Mouse (Mus musculus) C2C12 (cell line): ENCODE results near the gene Nufip2. TPM values are rescaled to one million over a fixed set of nuclear protein-coding genes. Genes with fewer than 3 reads are reported as not detected.
"Not testable (repeated sequence)": the region's sequence is repeated elsewhere in the genome, so short reads cannot be mapped to it uniquely, and the experiment has no call there.

ENCODE experiments used
- H3K27me3 ChIP-seq: one replicate; pipeline ENCODE4 v1.6.1; 2011; ENCODE audit not compliant: control insufficient read depth, insufficient read depth, insufficient read length
- H3K36me3 ChIP-seq: one replicate; pipeline ENCODE4 v1.6.1; 2011; ENCODE audit not compliant: control insufficient read depth, insufficient read depth
- H3K4me3 ChIP-seq: one replicate; pipeline ENCODE4 v1.5.1; 2011; ENCODE audit warnings: mild to moderate bottlenecking, control low read depth; ENCODE audit not compliant: poor library complexity, insufficient read depth, severe bottlenecking
- H3K79me2 ChIP-seq: one replicate; pipeline ENCODE4 v1.6.1; 2011; ENCODE audit not compliant: control insufficient read depth, insufficient read depth
- H3K79me3 ChIP-seq: one replicate; pipeline ENCODE4 v1.6.1; 2011; ENCODE audit warnings: low read depth, control low read depth
- H3ac ChIP-seq: one replicate; pipeline ENCODE3; 2011; ENCODE audit warnings: low read depth; ENCODE audit not compliant: control insufficient read depth, insufficient read length
- CEBPB ChIP-seq: IDR thresholded peaks from one replicate; pipeline ENCODE4 v1.6.1; 2011; ENCODE audit warnings: low read depth, mild to moderate bottlenecking, control low read depth, moderate library complexity
- CTCF ChIP-seq: IDR thresholded peaks from one replicate; pipeline ENCODE4 v1.5.1; 2011; ENCODE audit not compliant: control insufficient read depth, insufficient read depth, insufficient read length
- FOSL1 ChIP-seq: IDR thresholded peaks from one replicate; pipeline ENCODE4 v1.8.0; 2011; ENCODE audit warnings: mild to moderate bottlenecking, low read length; ENCODE audit not compliant: poor library complexity, insufficient read depth, severe bottlenecking
- MAX ChIP-seq: IDR thresholded peaks from one replicate; pipeline ENCODE4 v1.6.1; 2011; ENCODE audit warnings: mild to moderate bottlenecking, control low read depth
- MYOD1 ChIP-seq: IDR thresholded peaks from one replicate; pipeline ENCODE4 v1.6.1; 2011; ENCODE audit warnings: low read depth; ENCODE audit not compliant: control insufficient read depth, insufficient read length
- MYOG ChIP-seq: IDR thresholded peaks from one replicate; pipeline ENCODE4 v1.6.1; 2011; ENCODE audit not compliant: control insufficient read depth, insufficient read length; ENCODE audit errors: extremely low read depth
- USF1 ChIP-seq: IDR thresholded peaks from one replicate; pipeline ENCODE4 v1.6.1; 2011; ENCODE audit warnings: low read depth, mild to moderate bottlenecking, control low read depth, moderate library complexity
- polyA plus RNA-seq: library from polyadenylated mRNA; unstranded; fragments of >200 nt; fragmentation: generic; extraction: Trizol; gene quantifications from one replicate; pipeline ENCODE4 v1.2.1, GENCODE M21; 2012; ENCODE audit warnings: missing spikeins

Nufip2 gene
- polyA plus RNA-seq, 1 experiment = 12.0 TPM

DNA sequence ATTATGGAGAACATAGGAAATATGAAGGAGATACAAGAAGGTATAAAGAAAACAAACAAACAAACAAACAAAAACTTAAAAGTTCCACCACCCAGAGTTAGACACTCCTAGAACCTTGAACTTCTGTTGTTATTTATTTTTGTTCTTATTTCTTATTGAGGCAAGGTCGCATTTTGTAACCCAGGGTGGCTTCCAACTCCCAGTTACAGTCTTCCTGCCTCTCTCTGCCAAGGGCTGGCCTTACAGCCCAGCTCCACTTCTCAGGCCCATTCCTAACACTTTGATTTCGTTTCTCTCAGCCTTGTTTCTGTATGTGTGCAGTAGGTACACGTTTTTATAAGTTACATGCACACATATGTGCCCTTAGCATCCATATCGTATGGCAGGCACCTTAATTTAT lies 26.0 kb upstream of the Nufip2 start:
- H3K36me3 ChIP-seq = no peaks in the 10 kb centered on the region
- TF ChIP-seq FOSL1 (no peak), MAX (no peak), MYOD1 (no peak), MYOG (no peak), CEBPB (no peak), USF1 (no peak), CTCF (no peak)
- no peaks in the 10 kb centered on the region for H3K79me3 ChIP-seq
- H3ac ChIP-seq = no peak overlapping the region
- H3K27me3 ChIP-seq = no peaks in the 10 kb centered on the region
- no peaks in the 10 kb centered on the region for H3K79me2 ChIP-seq
- H3K4me3 ChIP-seq = no peak overlapping the region

DNA sequence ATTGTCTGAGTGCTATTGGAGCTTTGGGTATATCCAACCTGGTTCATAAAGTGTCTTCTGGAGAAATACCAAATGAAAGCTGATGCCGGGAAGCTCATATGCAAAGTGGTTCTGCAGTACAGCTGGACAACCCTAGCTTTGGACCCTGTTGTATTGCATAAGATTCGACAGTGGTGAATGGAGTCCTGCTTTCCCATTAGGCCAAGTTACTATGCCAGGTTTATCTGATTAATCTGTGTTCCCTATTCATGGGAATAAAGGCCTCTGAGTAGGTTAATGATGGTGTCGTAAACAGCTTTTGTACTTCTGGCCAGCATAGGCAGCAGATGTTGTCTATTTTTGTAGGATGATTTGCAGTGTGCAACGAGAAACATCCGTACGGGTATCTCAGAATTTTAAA lies 22.3 kb upstream of the Nufip2 start:
- Histone ChIP-seq H3ac (no peak overlapping the region), H3K4me3 (no peak overlapping the region), H3K27me3 (no peaks in the 10 kb centered on the region), H3K79me2 (no peaks in the 10 kb centered on the region), H3K79me3 (no peaks in the 10 kb centered on the region), H3K36me3 (no peaks in the 10 kb centered on the region)
- TF ChIP-seq CEBPB (no peak), MYOD1 (no peak), USF1 (no peak), MYOG (no peak), CTCF (no peak)

DNA sequence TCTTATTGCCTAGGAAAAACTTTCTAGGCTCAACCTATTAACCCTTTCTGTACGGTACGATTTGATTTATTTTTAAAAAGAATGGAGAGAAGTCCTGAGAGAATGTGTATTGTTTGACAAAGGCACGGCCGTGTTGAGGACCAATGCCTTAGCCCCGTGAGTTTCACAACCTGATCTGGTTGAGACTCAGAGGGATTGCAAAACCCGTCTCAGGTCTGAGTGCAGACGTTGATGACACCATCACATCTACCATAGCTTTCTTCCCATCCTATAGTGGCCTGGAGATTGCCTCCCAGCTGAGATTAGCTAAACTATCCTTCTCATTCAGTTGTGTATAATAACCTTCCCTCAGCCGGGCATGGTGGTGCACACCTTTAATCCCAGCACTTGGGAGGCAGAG lies 21.9 kb upstream of the Nufip2 start:
- Histone ChIP-seq H3K4me3 (no peak overlapping the region), H3K36me3 (no peaks in the 10 kb centered on the region), H3K79me3 (no peaks in the 10 kb centered on the region), H3ac (no peak overlapping the region), H3K79me2 (no peaks in the 10 kb centered on the region), H3K27me3 (no peaks in the 10 kb centered on the region)
- no peak for TF ChIP-seq MYOD1
- no peak for TF ChIP-seq MAX
- no peak for TF ChIP-seq CTCF
- no peak for TF ChIP-seq CEBPB

DNA sequence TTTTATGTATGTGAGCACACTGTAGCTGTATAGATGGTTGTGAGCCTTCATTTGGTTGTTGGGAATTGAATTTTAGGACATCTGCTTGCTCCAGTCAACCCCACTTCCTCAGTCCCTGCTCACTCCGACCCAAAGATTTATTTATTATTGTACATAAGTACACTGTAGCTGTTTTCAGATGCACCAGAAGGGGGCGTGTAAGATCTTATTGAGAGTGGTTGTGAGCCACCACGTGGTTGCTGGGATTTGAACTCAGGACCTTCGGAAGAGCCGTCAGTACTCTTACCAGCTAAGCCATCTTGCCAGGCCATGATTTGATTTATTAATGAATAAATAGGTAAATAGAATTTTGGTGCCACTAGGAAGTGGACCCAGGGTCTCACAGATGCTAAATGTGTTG lies 20.6 kb upstream of the Nufip2 start:
- H3K27me3 ChIP-seq, H3K36me3 ChIP-seq, H3ac ChIP-seq, H3K79me3 ChIP-seq, H3K79me2 ChIP-seq, H3K4me3 ChIP-seq: not testable (repeated sequence)
- TF ChIP-seq USF1 = peak; percentile 18

DNA sequence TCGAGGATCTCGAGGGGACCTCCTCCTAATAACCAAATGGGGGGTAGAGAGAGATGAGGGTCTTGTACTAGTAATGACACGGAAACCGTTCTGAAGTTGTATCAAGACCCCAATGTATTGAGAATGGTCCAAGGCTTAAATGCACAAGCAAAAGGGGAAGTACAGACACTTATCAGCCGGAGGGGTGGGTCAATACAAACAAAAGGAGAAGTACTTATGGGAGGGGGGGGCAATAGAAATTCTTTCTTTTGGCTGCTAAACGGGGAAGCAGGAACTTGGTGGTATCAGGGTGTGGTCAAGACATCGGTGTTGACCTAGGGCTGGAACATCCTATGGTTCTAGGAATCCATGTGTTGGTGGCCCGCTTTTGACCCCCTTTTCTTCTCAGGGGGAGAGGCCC lies 19.2 kb upstream of the Nufip2 start:
- H3K36me3 ChIP-seq, H3K27me3 ChIP-seq, H3K4me3 ChIP-seq, H3K79me2 ChIP-seq, H3ac ChIP-seq, H3K79me3 ChIP-seq: not testable (repeated sequence)

DNA sequence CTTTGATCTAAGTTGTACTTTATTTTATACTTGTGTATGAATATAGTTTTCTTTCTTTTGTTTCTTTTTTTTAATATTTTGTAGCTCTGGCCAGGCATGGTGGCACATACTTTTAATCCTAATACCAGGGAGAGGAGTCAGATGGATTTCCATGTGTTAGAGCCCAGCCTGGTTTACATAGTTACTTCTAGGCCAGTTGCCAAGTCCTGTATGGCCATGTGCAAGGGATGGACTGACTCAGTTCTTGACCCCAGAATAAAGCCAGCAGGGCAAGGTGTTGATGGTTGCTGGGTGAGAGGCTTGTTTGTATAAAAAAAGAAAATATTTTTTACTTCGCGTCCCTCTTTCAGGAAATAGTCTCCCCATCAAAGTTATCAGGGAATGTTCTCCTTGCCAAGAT lies 13.2 kb upstream of the Nufip2 start:
- no peaks in the 10 kb centered on the region for H3K36me3 ChIP-seq
- H3K27me3 ChIP-seq = no peaks in the 10 kb centered on the region
- H3K79me3 ChIP-seq = no peaks in the 10 kb centered on the region
- no peak overlapping the region for H3ac ChIP-seq
- no peak overlapping the region for H3K4me3 ChIP-seq
- no peaks in the 10 kb centered on the region for H3K79me2 ChIP-seq
- TF ChIP-seq FOSL1 (no peak), CTCF (no peak), CEBPB (no peak)

DNA sequence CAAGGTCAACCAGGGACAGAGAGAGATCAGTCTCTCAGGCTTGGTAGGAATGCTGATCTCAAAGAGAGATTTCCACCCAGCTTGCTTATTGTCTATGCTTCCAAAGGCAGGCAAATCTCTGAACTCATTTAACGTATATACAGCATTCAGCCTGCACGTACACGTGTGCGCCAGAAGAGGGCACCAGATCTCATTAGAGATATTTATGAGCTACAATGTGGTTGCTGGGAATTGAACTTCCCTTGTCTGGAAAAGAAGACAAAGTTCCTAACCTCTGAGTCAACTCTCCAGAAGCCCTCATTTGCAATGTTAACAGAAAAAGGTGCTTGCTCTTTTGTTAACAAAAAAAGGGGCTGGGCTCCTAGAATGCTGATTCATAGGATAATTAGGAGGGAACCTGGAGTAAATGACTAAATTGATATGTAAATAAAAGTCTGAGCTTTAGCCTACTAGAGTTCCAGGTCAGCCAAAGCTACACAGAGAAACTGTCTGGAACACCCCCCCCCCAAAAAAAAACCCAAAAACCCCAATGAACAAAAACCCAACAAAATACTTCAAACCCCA lies 12.4 kb upstream of the Nufip2 start:
- H3K79me2 ChIP-seq = no peaks in the 10 kb centered on the region
- no peaks in the 10 kb centered on the region for H3K27me3 ChIP-seq
- TF ChIP-seq MYOD1 (no peak), MYOG (no peak), CTCF (no peak), CEBPB (no peak), USF1 (no peak)
- no peaks in the 10 kb centered on the region for H3K79me3 ChIP-seq
- no peak overlapping the region for H3ac ChIP-seq
- no peaks in the 10 kb centered on the region for H3K36me3 ChIP-seq
- no peak overlapping the region for H3K4me3 ChIP-seq
